Mouse (Mus musculus) bone marrow macrophage, adult 2 months (primary cell): Measurements from ENCODE around the gene Gfod1.

Source experiments
- CTCF ChIP-seq: IDR thresholded peaks from 2 replicates; pipeline ENCODE4 v1.5.1; 2012; ENCODE audit warnings: low read depth, mild to moderate bottlenecking, low read length, moderate library complexity
- POLR2A ChIP-seq: IDR thresholded peaks from 2 replicates; pipeline ENCODE4 v1.6.1; 2012; ENCODE audit warnings: mild to moderate bottlenecking, low read depth, low read length, borderline replicate concordance

DNA sequence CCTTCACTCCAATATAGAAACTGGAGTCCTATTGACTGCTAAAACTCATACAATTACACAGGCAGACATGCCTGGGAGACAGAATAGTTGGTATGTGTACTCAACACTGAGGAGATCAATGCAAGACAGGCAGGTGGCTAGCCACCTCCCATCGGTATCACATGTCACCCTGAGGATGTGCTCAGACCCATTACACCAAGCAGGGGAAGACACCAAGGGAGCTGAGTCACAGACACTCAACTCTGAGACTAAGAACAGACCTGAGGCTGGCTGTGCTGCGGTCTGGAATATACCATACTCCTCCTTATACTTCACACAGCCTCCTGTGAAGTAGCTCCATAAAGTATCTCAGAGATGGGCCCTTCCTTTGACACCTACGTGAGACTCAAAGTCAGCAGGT, 60.7 kb downstream of the Gfod1 start:
- TF ChIP-seq CTCF (no peak), POLR2A (no peak)
